Mouse (Mus musculus) testis, adult 2 months (tissue): ENCODE measurements around the gene D10Wsu102e. TPM values are rescaled to one million over a fixed set of nuclear protein-coding genes. Genes with fewer than 3 reads are reported as not detected.
A peak's percentile ranks its signal among the peaks of the same experiment; 100 is the strongest.

Source experiments
- H3K27ac ChIP-seq: fragments of 200-500 bp; 2 replicates; pipeline ENCODE4 v1.5.1; 2012; ENCODE audit warnings: low read depth, low read length; ENCODE audit not compliant: control insufficient read depth, insufficient read depth
- H3K27me3 ChIP-seq: fragments of 200-500 bp; 2 replicates; pipeline ENCODE4 v1.6.1; 2012; ENCODE audit warnings: mild to moderate bottlenecking, low read length, moderate library complexity; ENCODE audit not compliant: control insufficient read depth, insufficient read depth
- H3K36me3 ChIP-seq: fragments of 200-500 bp; 2 replicates; pipeline ENCODE4 v1.6.1; 2012; ENCODE audit warnings: mild to moderate bottlenecking, low read length; ENCODE audit not compliant: control insufficient read depth, insufficient read depth
- H3K4me1 ChIP-seq: fragments of 200-500 bp; 2 replicates; pipeline ENCODE4 v1.6.1; 2012; ENCODE audit warnings: low read length; ENCODE audit not compliant: control insufficient read depth, insufficient read depth
- H3K4me3 ChIP-seq: fragments of 200-500 bp; 2 replicates; pipeline ENCODE4 v1.5.1; 2012; ENCODE audit warnings: low read depth, mild to moderate bottlenecking, low read length, moderate library complexity, mixed read lengths; ENCODE audit not compliant: control insufficient read depth
- CTCF ChIP-seq: fragments of 200-500 bp; IDR thresholded peaks from 2 replicates; pipeline ENCODE4 v1.5.1; 2012; ENCODE audit warnings: low read depth, mild to moderate bottlenecking, inconsistent platforms, low read length, moderate library complexity; ENCODE audit not compliant: control insufficient read depth, insufficient read depth, insufficient replicate concordance
- POLR2A ChIP-seq: fragments of 200-500 bp; IDR thresholded peaks from 2 replicates; pipeline ENCODE4 v1.6.1; 2012; ENCODE audit warnings: low read depth, mild to moderate bottlenecking, inconsistent platforms, low read length, moderate library complexity; ENCODE audit not compliant: control insufficient read depth
- polyA plus RNA-seq: library from polyadenylated mRNA; depleted of rRNA; stranded (reverse); fragments of >200 nt; gene quantifications from 2 replicates; pipeline ENCODE4 v1.2.3, GENCODE M21; 2012; rRNA removed

The D10Wsu102e gene
- polyA plus RNA-seq, 1 experiment: 0.42 TPM

DNA sequence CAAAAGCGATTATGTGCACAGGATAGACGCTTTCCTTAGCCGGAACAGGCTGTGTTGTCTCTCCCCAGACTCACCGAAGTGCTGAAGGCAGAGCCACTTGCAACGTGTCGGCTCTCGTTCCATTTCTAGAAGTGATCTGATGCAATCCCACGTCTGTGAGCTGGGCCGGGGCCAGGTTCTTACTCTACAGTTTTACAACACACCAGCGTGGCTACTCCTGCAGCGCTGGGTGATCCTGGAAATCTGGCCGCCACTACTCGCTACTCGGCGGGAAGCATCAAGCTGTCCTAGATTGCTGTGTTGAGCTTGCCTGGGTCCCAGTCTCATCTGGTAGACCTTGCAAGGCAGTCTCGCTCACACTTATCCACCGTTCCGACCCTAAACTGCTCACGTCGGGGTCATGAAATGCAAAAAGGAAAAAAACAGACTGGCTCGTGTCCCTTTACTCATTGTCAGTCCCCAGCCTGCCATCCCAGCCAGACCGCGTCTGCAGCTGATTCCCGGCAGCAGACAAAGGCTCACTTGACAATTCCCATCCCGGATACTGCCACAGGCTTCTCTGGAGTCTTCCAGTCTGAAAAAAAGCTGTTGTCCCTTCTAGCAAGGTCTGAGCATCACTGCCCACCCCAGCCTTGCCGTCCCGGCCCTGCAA, 173.4 kb downstream of the D10Wsu102e start:
- no peaks in the 10 kb centered on the region for H3K27me3 ChIP-seq
- H3K4me3 ChIP-seq: peak overlapping the region; percentile 44
- no peaks in the 10 kb centered on the region for H3K36me3 ChIP-seq
- TF ChIP-seq POLR2A (no peak), CTCF (no peak)
- H3K4me1 ChIP-seq: peaks cover 7% of the 10 kb centered on the region
- no peak overlapping the region for H3K27ac ChIP-seq

DNA sequence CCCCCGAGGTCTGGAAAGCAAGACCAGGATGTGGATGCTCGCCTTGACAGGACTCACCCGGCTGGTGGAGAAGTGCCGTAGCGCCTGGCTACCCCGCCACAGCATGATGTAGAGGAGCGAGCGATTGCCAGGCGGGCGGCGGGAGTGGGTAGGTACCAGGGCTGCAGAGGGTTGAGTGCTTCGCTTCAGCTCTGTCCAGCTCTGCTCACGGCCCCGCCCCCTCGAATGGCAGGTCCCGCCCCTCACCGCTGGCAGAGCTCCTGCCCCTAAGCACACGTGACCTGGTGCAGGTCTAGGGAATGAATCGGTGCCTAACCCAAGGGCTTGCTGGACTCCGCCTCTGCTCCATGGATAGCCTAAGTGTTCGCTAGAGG, 173.9 kb downstream of the D10Wsu102e start, which contains the start of gene Aldh1l2:
Aldh1l2 (minus strand) TSS at position 231 of the 374 bp plus-strand sequence.
- peak within 1 kb of the TSS; percentile 44 for H3K4me3 ChIP-seq
- no peaks in the 10 kb centered on the region for H3K27me3 ChIP-seq
- H3K4me1 ChIP-seq: peaks cover 7% of the 10 kb centered on the region
- no peaks in the 10 kb centered on the region for H3K36me3 ChIP-seq
- H3K27ac ChIP-seq: no peak within 1 kb of the TSS
- no peak for TF ChIP-seq CTCF
- no peak for TF ChIP-seq POLR2A

DNA sequence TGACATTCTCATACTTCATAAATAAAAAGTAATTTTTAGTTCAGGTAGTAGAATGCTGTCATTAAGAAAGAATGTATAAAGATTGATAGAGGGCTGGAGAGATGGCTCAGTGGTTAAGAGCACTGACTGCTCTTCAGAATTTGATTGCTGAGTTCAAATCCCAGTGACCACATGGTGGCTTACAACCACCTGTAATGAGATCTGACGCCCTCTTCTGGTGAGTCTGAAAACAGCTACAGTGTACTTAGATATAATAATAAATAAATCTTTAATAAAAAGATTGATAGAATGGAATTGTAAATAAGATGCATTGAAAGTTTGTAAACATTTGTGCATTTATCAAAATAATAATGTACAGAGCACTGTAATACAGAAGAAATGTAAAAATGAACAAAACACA, 176.4 kb downstream of the D10Wsu102e start:
- TF ChIP-seq POLR2A (no peak), CTCF (no peak)
- Histone ChIP-seq H3K27me3 (no peaks in the 10 kb centered on the region), H3K27ac (no peak overlapping the region), H3K4me1 (peaks cover 7% of the 10 kb centered on the region), H3K36me3 (no peaks in the 10 kb centered on the region), H3K4me3 (no peak overlapping the region)

Other genes with a start within 250 kb of the D10Wsu102e start
- 6.6 and 8.5 TPM in 2 replicates for gene Slc41a2, start 22.3 kb upstream of the D10Wsu102e start, polyA plus RNA-seq
- gene Aldh1l2, start 173.9 kb downstream of the D10Wsu102e start, polyA plus RNA-seq: 0.32 and 0.34 TPM in 2 replicates
- gene Washc4, start 183.5 kb downstream of the D10Wsu102e start, polyA plus RNA-seq: 0.89 and 1.3 TPM in 2 replicates